Mouse (Mus musculus) forebrain, embryonic 15.5 days (tissue): ENCODE results near the gene Itpa. TPM values are rescaled to one million over a fixed set of nuclear protein-coding genes. Genes with fewer than 3 reads are reported as not detected.

Source experiments
- ATAC-seq: fragments of 200-750 bp; cut with Nextera tagmentation; replicated peaks from 2 replicates; pipeline ENCODE4 v1.8.0; 2017; ENCODE audit warnings: mild to moderate bottlenecking, moderate TSS enrichment, moderate library complexity
- H3K27ac ChIP-seq: fragments of 300-500 bp; sonication (generic); replicated peaks from 2 replicates; pipeline ENCODE4 v1.5.1; 2015; ENCODE audit warnings: mild to moderate bottlenecking, inconsistent platforms
- H3K27me3 ChIP-seq: fragments of 300-500 bp; sonication (generic); 2 replicates; pipeline ENCODE4 v1.6.1; 2015; ENCODE audit warnings: inconsistent platforms
- H3K36me3 ChIP-seq: fragments of 300-500 bp; sonication (generic); 2 replicates; pipeline ENCODE4 v1.6.1; 2015; ENCODE audit warnings: mild to moderate bottlenecking, inconsistent platforms
- H3K4me1 ChIP-seq: fragments of 300-500 bp; sonication (generic); 2 replicates; pipeline ENCODE4 v1.6.1; 2015; ENCODE audit warnings: inconsistent platforms
- H3K4me2 ChIP-seq: fragments of 300-500 bp; sonication (generic); replicated peaks from 2 replicates; pipeline ENCODE4 v1.6.1; 2015; ENCODE audit warnings: mild to moderate bottlenecking, inconsistent platforms
- H3K4me3 ChIP-seq: fragments of 300-500 bp; sonication (generic); 2 replicates; pipeline ENCODE4 v1.5.1; 2015; ENCODE audit warnings: mild to moderate bottlenecking, inconsistent platforms
- H3K9ac ChIP-seq: fragments of 300-500 bp; sonication (generic); replicated peaks from 2 replicates; pipeline ENCODE4 v1.6.1; 2015; ENCODE audit warnings: mild to moderate bottlenecking, inconsistent platforms
- H3K9me3 ChIP-seq: fragments of 300-500 bp; sonication (generic); 2 replicates; pipeline ENCODE4 v1.6.1; 2016; ENCODE audit warnings: inconsistent platforms
- WGBS: fragments of 180-500 bp; shearing (Covaris S2); methylation state at CpG from one replicate; pipeline ENCODE4 v1.1.7; 2015; ENCODE audit warnings: mixed read lengths; 5-methylcytosine and 5-hydroxymethylcytosine counted together
- polyA plus RNA-seq: library from polyadenylated mRNA; unstranded; fragments of >200 nt; fragmentation: Nextera tagmentation; extraction: Ambion mirVana; gene quantifications from 2 replicates; pipeline ENCODE4 v1.2.1, GENCODE M21; 2015

The Itpa gene
- polyA plus RNA-seq, 1 experiment from 2014 or later: 134 TPM

DNA sequence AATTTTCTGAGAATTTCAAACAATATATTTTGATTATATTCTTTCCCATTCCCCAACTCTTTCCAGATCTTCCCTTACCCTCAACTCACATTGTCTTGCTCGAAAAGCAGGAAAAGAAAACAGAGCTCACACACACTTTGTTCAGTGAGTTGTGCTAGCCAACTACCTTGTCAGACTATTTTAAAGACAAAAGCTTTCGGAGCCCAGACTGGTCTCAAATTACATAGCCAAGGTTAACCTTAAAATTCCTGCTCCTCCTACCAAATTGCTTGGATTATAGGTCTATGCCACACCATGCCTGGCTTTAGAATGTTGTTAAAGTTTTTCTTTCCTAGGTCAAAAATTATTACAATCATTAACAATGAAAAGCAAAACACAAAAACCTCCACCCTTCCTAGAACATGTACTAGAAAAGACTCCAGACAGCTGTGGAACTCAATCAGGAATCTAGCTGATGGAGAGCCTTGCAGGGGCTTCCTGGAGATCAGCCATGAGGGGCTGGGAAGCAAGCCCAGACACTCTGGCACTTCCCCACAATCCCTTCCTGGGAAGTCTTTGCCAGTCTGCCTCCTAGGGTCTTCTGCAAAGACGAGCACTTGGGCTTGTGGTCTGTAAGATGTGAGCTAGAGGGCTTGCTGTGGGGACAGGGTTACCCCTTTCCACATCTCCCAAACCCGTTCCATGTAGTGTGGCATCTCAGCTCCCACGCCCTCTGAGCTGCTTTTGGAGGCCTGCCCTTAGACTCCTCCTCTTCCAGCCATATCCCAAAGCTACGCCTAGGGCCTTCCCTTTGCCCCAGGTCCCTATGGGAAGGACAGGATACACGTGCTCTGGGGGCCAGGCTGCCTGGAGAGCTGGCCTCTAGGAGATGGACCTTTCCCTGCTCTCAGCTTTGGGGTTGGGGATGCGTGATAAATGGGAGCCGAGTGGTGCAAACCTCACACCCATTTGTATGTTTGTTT is 36.9 kb downstream of the Itpa start:
- Histone ChIP-seq H3K27me3 (no peaks in the 10 kb centered on the region), H3K9me3 (no peaks in the 10 kb centered on the region), H3K27ac (no peak overlapping the region; the same call in 1 of the 2 replicates), H3K4me2 (no peak overlapping the region), H3K4me3 (no peak overlapping the region), H3K4me1 (peaks cover 4% of the 10 kb centered on the region; the same call in 1 of the 2 replicates), H3K9ac (no peak overlapping the region), H3K36me3 (peaks cover 24% of the 10 kb centered on the region)
- ATAC-seq: peak; percentile 60
- 66% methylated on average over 9 of the region's 9 CpGs for WGBS

DNA sequence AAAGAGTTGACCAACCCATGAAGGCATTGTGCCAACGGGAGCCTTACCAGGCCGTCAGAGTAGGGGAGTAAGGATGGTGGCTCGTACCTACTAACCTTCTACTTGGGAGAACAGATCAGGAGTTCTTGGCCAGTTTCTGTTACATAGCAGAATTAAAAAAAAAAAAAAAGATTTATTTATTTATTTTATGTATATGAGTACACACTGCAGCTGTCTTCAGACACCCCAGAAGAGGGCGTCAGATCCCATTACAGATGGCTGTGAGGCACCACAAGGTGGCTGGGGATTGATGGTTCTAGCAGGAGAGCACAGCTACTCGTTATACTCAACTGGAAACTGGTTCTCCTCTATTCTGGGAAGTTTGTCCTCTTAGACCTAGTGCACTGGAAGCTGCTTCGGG is 37.8 kb downstream of the Itpa start:
- ATAC-seq: no peak

DNA sequence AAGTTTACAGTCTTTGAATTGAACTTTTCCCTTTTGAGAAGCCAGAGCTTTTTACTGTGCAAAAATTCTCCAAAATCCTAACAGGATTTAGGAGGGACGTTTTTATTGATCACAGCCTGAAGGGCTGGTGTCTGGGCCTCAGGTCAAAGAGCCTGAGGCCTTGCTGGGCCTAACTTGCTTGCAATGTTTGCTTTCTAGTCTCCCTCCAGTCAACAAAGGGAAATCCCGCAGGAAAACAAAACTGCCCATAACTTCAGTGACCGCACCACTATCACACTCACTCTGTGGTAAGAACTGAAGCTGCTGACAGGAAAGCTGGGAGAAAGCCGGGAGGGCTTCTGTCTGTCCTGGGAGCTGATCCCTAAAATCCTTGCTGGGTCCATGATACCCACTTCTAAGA is 39.2 kb downstream of the Itpa start:
- H3K9me3 ChIP-seq: no peaks in the 10 kb centered on the region
- WGBS: 78% methylated on average over 4 of the region's 4 CpGs
- H3K4me3 ChIP-seq: no peak overlapping the region
- H3K4me1 ChIP-seq: peaks cover 4% of the 10 kb centered on the region; the same call in 1 of the 2 replicates
- H3K36me3 ChIP-seq: peaks cover 44% of the 10 kb centered on the region
- no peaks in the 10 kb centered on the region for H3K27me3 ChIP-seq
- H3K9ac ChIP-seq: no peak overlapping the region
- no peak for ATAC-seq
- no peak overlapping the region for H3K4me2 ChIP-seq
- no peak overlapping the region for H3K27ac ChIP-seq

More for the DNA sequence above, 37.8 kb downstream of the Itpa start:
- Histone ChIP-seq H3K4me2 (no peak overlapping the region), H3K9ac (no peak overlapping the region), H3K4me1 (peaks cover 4% of the 10 kb centered on the region; the same call in 1 of the 2 replicates), H3K27me3 (no peaks in the 10 kb centered on the region), H3K36me3 (peaks cover 31% of the 10 kb centered on the region), H3K27ac (no peak overlapping the region), H3K4me3 (no peak overlapping the region), H3K9me3 (no peaks in the 10 kb centered on the region)
- WGBS: 68% methylated on average over 6 of the region's 6 CpGs

DNA sequence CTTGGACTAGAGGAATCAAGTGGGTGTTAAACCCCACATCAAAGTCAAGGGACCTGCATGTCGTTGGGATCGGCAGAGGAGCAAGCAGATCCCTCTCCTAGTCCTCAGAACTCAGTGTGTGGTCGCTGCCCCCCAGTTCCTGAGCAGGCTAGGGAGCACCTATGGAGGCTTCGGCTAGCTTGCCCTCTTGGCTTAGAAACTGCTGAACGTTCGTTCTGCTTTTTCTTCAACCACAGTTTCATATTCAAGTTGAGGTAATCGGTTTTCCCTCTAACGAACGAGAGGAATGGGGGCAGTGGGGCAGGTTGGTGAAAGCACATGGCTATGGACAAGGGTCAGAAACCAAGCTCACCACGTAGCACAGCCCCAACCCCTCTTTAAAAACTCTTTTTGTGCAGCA is 39.6 kb downstream of the Itpa start:
- Histone ChIP-seq H3K27ac (no peak overlapping the region), H3K9ac (no peak overlapping the region), H3K4me1 (peaks cover 4% of the 10 kb centered on the region; the same call in 1 of the 2 replicates), H3K36me3 (peaks cover 49% of the 10 kb centered on the region), H3K27me3 (no peaks in the 10 kb centered on the region), H3K4me3 (no peak overlapping the region), H3K9me3 (no peaks in the 10 kb centered on the region), H3K4me2 (no peak overlapping the region)
- ATAC-seq: no peak
- 65% methylated on average over 10 of the region's 10 CpGs for WGBS

DNA sequence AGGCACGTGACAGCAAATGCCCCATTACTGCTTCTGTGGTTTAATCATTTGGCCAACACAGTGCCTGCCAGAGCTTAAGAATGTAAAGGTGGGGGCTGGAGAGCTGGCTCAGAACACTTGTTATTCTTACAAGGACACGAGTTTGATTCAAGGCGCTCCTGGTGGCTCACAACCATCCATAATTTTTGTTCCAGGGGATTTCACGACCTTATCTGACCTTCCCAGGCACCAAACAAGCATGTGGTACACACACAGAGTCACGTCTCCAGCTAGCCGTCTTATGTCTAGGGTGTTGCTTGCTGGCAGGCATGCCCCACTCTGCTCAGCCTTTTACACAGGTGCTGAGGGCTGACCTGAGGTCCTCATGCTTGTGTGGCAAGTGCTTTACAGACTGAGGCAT is 50.5 kb downstream of the Itpa start:
- H3K9me3 ChIP-seq: no peaks in the 10 kb centered on the region
- no peaks in the 10 kb centered on the region for H3K27me3 ChIP-seq
- no peaks in the 10 kb centered on the region for H3K4me1 ChIP-seq
- H3K4me3 ChIP-seq: no peak overlapping the region
- no peak overlapping the region for H3K27ac ChIP-seq
- peaks cover 81% of the 10 kb centered on the region for H3K36me3 ChIP-seq
- WGBS: 84% methylated on average over 6 of the region's 6 CpGs
- H3K9ac ChIP-seq: no peak overlapping the region
- H3K4me2 ChIP-seq: no peak overlapping the region
- no peak for ATAC-seq

DNA sequence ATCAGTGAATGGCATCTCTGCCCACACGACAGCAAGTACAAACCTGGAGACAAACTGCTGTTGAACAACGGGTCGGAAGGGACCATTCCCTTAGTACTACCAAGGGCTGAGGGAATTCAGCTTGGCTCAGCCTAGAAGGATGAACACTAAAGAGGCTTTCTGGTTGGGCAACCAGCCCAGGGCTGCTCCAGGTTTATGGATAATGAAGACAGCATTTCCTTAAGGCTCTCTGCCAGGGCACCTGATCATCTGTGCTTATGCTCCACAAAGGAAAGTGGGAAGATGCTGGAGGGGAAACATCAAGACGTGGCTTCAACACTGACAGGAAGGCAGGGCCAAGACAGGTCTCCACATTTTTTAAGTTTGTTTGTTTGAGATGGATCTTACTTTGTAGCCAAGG is 57.0 kb downstream of the Itpa start:
- no peaks in the 10 kb centered on the region for H3K9me3 ChIP-seq
- H3K4me3 ChIP-seq: no peak overlapping the region
- ATAC-seq: no peak
- no peaks in the 10 kb centered on the region for H3K27me3 ChIP-seq
- 83% methylated on average over 4 of the region's 4 CpGs for WGBS
- no peak overlapping the region for H3K9ac ChIP-seq
- H3K4me1 ChIP-seq: no peaks in the 10 kb centered on the region
- H3K36me3 ChIP-seq: peaks cover 91% of the 10 kb centered on the region
- no peak overlapping the region for H3K27ac ChIP-seq
- no peak overlapping the region for H3K4me2 ChIP-seq

DNA sequence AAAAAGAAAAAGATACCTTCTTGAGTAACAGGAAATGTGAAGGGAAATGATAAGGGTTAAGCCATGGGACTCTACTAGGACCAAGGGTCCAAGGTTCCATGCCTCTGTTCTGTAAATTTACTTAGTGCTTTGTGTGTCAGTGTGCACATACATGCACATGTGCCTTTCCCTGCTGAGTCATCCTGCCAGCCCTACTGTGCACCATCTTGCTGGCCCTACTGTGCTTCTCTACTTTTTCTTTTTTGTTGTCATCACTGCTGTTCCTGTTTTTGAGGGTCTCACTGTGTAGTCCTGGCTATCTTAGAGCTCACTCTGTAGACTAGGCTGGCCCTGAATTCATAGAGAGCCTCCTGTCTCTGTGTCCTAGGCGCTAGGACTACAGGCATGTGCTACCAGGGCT is 60.3 kb downstream of the Itpa start:
- no peak overlapping the region for H3K27ac ChIP-seq
- peaks cover 96% of the 10 kb centered on the region for H3K36me3 ChIP-seq
- no peaks in the 10 kb centered on the region for H3K27me3 ChIP-seq
- no peaks in the 10 kb centered on the region for H3K9me3 ChIP-seq
- 96% methylated on average over 1 of the region's 1 CpGs for WGBS
- no peak overlapping the region for H3K4me3 ChIP-seq
- no peak overlapping the region for H3K9ac ChIP-seq
- H3K4me2 ChIP-seq: no peak overlapping the region
- ATAC-seq: no peak
- no peaks in the 10 kb centered on the region for H3K4me1 ChIP-seq

DNA sequence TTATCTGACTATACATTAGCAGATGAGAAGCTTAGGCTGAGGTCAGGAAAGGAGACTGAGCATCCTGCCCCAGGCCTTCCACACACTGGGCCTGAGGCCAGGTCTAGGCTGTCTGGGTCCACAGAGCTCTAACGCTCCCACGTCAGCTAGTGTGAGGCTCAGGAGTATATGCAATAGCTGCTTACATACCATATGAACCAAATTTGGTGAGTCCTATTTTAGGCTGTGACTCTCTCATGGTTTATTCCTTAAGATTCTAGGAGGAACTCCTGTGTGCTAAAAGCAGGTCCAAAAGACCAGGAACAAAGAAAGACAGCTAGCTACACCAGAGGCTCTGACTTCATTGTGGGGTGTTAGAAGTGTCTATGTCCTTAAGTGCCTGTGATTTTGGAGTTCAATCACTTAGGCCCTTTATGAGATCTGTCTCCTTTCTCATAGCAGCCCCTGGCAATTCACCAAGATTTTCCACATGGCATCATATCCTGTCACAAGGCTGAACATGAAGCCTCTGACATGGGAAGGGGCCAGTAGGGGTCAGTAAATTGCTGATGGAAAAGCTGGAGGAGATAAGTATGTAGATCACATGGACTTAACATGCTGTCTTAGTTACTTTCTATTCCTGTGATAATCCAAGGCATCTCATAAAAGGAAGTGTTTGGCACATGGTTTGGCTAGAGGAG is 61.6 kb downstream of the Itpa start:
- H3K4me1 ChIP-seq: no peaks in the 10 kb centered on the region
- no peak overlapping the region for H3K9ac ChIP-seq
- no peak for ATAC-seq
- H3K36me3 ChIP-seq: peaks cover 93% of the 10 kb centered on the region
- no peaks in the 10 kb centered on the region for H3K9me3 ChIP-seq
- 91% methylated on average over 2 of the region's 2 CpGs for WGBS
- H3K27ac ChIP-seq: no peak overlapping the region
- no peaks in the 10 kb centered on the region for H3K27me3 ChIP-seq
- no peak overlapping the region for H3K4me2 ChIP-seq
- H3K4me3 ChIP-seq: no peak overlapping the region

DNA sequence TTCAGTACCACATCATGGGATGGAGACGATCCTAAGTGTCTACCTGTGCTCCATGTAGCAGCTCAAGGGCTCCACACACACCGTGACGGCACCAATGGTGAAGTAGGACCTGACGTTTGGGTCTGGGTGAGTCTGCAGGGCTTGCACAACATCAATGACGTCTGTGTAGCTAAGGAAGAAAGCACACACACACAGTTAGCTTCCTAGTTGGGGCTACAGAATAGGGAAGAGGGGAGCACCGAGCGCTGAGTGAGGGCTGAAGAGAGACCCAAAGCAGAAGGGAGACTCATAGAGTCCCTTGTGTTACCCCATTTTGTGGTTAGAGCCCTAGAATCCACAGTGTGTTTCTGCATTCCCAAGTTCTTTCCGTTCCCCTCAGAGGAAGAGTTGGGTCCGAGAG is 63.3 kb downstream of the Itpa start:
- Histone ChIP-seq H3K27me3 (no peaks in the 10 kb centered on the region), H3K4me3 (no peak overlapping the region), H3K4me1 (no peaks in the 10 kb centered on the region), H3K9ac (no peak overlapping the region), H3K36me3 (peaks cover 92% of the 10 kb centered on the region), H3K9me3 (no peaks in the 10 kb centered on the region), H3K4me2 (no peak overlapping the region), H3K27ac (no peak overlapping the region)
- WGBS: 93% methylated on average over 9 of the region's 9 CpGs
- no peak for ATAC-seq

Other genes starting within 250 kb of the Itpa start
- 116 and 119 TPM in 2 replicates for gene Vps16, start 243.3 kb upstream of the Itpa start, polyA plus RNA-seq
- 12.4 and 12.8 TPM in 2 replicates for gene Pced1a, start 242.9 kb upstream of the Itpa start, polyA plus RNA-seq
- gene Ptpra, start 217.3 kb upstream of the Itpa start, polyA plus RNA-seq: 146 and 160 TPM in 2 replicates
- gene Mrps26, start 103.9 kb upstream of the Itpa start, polyA plus RNA-seq: 77.8 and 82.3 TPM in 2 replicates
- 1.4 and 2.6 TPM in 2 replicates for gene Oxt, start 91.4 kb upstream of the Itpa start, polyA plus RNA-seq
- 5.4 and 49.3 TPM in 2 replicates for gene Avp, start 85.1 kb upstream of the Itpa start, polyA plus RNA-seq
- 14.1 and 15.4 TPM in 2 replicates for gene Fastkd5, start 37.6 kb upstream of the Itpa start, polyA plus RNA-seq
- 12.7 and 12.9 TPM in 2 replicates for gene Ubox5, start 37.6 kb upstream of the Itpa start, polyA plus RNA-seq
- 9.2 and 10.0 TPM in 2 replicates for gene Lzts3, start 24.8 kb upstream of the Itpa start, polyA plus RNA-seq
- gene Ddrgk1, start 3.0 kb upstream of the Itpa start, polyA plus RNA-seq: 57.4 and 63.4 TPM in 2 replicates
- 0.97 and 1.8 TPM in 2 replicates for gene Slc4a11, start 29.9 kb downstream of the Itpa start, polyA plus RNA-seq
- gene 4930402H24Rik, start 238.8 kb downstream of the Itpa start, polyA plus RNA-seq: 96.7 and 97.8 TPM in 2 replicates
- 10.7 and 12.2 TPM in 2 replicates for gene Atrn, start 238.9 kb downstream of the Itpa start, polyA plus RNA-seq